Mouse (Mus musculus) limb, embryonic 13.5 days (tissue): ENCODE results near the gene Ing4. TPM values are rescaled to one million over a fixed set of nuclear protein-coding genes. Genes with fewer than 3 reads are reported as not detected.

ENCODE experiments used
- ATAC-seq: fragments of 200-750 bp; cut with Nextera tagmentation; 2 replicates; pipeline ENCODE4 v1.8.0; 2017; ENCODE audit warnings: low read depth, moderate number of reproducible peaks, moderate TSS enrichment; ENCODE audit not compliant: low FRiP score
- H3K27ac ChIP-seq: fragments of 300-500 bp; sonication (generic); 2 replicates; pipeline ENCODE4 v1.5.1; 2015; ENCODE audit warnings: inconsistent platforms, mild to moderate bottlenecking, moderate library complexity
- H3K27me3 ChIP-seq: fragments of 300-500 bp; sonication (generic); 2 replicates; pipeline ENCODE4 v1.6.1; 2015; ENCODE audit warnings: mild to moderate bottlenecking, inconsistent platforms
- H3K36me3 ChIP-seq: fragments of 300-500 bp; sonication (generic); 2 replicates; pipeline ENCODE4 v1.6.1; 2015; ENCODE audit warnings: inconsistent platforms, mild to moderate bottlenecking, moderate library complexity
- H3K4me1 ChIP-seq: fragments of 300-500 bp; sonication (generic); 2 replicates; pipeline ENCODE4 v1.6.1; 2015; ENCODE audit warnings: inconsistent platforms
- H3K4me2 ChIP-seq: fragments of 300-500 bp; sonication (generic); replicated peaks from 2 replicates; pipeline ENCODE4 v1.6.1; 2015; ENCODE audit warnings: inconsistent platforms, mild to moderate bottlenecking, moderate library complexity
- H3K4me3 ChIP-seq: fragments of 300-500 bp; sonication (generic); 2 replicates; pipeline ENCODE4 v1.5.1; 2015; ENCODE audit warnings: moderate library complexity, mild to moderate bottlenecking, inconsistent platforms
- H3K9ac ChIP-seq: fragments of 300-500 bp; sonication (generic); 2 replicates; pipeline ENCODE4 v1.6.1; 2015; ENCODE audit warnings: mild to moderate bottlenecking, inconsistent platforms
- H3K9me3 ChIP-seq: fragments of 300-500 bp; sonication (generic); 2 replicates; pipeline ENCODE4 v1.6.1; 2016; ENCODE audit warnings: inconsistent platforms
- WGBS: fragments of 180-500 bp; shearing (Covaris S2); methylation state at CpG from one replicate; pipeline ENCODE4 v1.1.7; 2015; 5-methylcytosine and 5-hydroxymethylcytosine counted together
- polyA plus RNA-seq: library from polyadenylated mRNA; unstranded; fragments of >200 nt; fragmentation: Nextera tagmentation; extraction: Ambion mirVana; gene quantifications from 2 replicates; pipeline ENCODE4 v1.2.1, GENCODE M21; 2015

Gene Ing4
- polyA plus RNA-seq, 1 experiment from 2014 or later, result 183 TPM

DNA sequence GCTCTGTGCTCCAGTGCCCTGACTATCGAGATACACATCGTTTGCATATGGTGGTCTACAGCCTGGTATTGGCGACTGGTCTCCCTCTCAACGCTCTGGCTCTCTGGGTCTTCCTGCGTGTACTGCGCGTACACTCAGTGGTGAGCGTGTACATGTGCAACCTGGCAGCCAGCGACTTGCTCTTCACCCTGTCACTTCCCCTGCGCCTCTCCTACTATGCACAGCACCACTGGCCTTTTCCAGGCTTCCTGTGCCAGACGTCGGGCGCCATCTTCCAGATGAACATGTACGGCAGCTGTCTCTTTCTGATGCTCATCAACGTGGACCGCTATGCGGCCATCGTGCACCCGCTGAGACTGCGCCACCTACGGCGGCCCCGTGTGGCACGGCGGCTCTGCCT lies 41.8 kb downstream of the Ing4 start:
- peak overlapping the region; percentile 49 for H3K4me3 ChIP-seq
- peak overlapping the region; percentile 78 for H3K27ac ChIP-seq
- H3K9ac ChIP-seq, result peak overlapping the region; percentile 80
- no peaks in the 10 kb centered on the region for H3K36me3 ChIP-seq
- no peak; the same call in 1 of the 2 replicates for ATAC-seq
- 24% methylated on average over 25 of the region's 25 CpGs for WGBS
- H3K27me3 ChIP-seq, result no peaks in the 10 kb centered on the region
- H3K4me1 ChIP-seq, result peaks cover 5% of the 10 kb centered on the region; the same call in 1 of the 2 replicates
- H3K4me2 ChIP-seq, result peak overlapping the region; percentile 80
- no peaks in the 10 kb centered on the region for H3K9me3 ChIP-seq

- WGBS, result 22% methylated on average over 45 of the region's 45 CpGs
- Histone ChIP-seq H3K4me3 (peak overlapping the region; percentile 49), H3K4me2 (peak overlapping the region; percentile 80), H3K27ac (peak overlapping the region; percentile 78), H3K36me3 (no peaks in the 10 kb centered on the region), H3K27me3 (no peaks in the 10 kb centered on the region), H3K4me1 (peaks cover 5% of the 10 kb centered on the region; the same call in 1 of the 2 replicates), H3K9ac (peak overlapping the region; percentile 80), H3K9me3 (no peaks in the 10 kb centered on the region)
- ATAC-seq, result peak; percentile 88
These were observed 42.4 kb downstream of the Ing4 start for GRCm38 (mm10) chr6:125081797-125082560.

GRCm38 (mm10) chr6:125082801-125083386 lies 43.3 kb downstream of the Ing4 start:
- H3K9ac ChIP-seq, result no peak overlapping the region
- WGBS, result 88% methylated on average over 7 of the region's 7 CpGs
- H3K4me2 ChIP-seq, result no peak overlapping the region
- H3K4me3 ChIP-seq, result no peak overlapping the region
- peaks cover 5% of the 10 kb centered on the region; the same call in 1 of the 2 replicates for H3K4me1 ChIP-seq
- no peaks in the 10 kb centered on the region for H3K9me3 ChIP-seq
- H3K27me3 ChIP-seq, result no peaks in the 10 kb centered on the region
- ATAC-seq, result no peak
- H3K27ac ChIP-seq, result no peak overlapping the region
- H3K36me3 ChIP-seq, result no peaks in the 10 kb centered on the region

DNA sequence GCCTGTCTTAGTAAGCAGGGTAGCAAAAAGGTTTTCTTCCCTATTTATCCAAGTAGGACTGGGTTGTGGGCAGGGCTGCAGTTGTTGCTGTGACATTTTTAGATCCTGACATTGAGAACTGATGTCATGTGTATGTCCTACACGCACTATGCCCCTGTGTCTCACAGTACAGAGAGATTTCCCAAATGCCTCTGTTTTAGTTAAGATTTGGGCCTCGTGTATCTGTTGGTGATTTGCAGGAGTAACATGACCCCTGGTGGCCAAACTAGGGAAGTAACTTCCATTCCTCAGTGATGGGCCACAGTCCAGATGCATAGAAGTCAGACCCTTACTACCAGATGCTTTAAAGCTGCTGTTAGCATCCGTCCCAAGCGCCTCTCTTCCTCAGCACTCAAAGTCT lies 44.9 kb downstream of the Ing4 start:
- H3K36me3 ChIP-seq, result no peaks in the 10 kb centered on the region
- 6% methylated on average over 4 of the region's 4 CpGs for WGBS
- no peaks in the 10 kb centered on the region for H3K9me3 ChIP-seq
- H3K4me2 ChIP-seq, result no peak overlapping the region
- peak; percentile 18; the same call in 1 of the 2 replicates for ATAC-seq
- H3K9ac ChIP-seq, result no peak overlapping the region; the same call in 1 of the 2 replicates
- H3K4me1 ChIP-seq, result peaks cover 17% of the 10 kb centered on the region
- no peaks in the 10 kb centered on the region for H3K27me3 ChIP-seq
- H3K4me3 ChIP-seq, result no peak overlapping the region
- peak overlapping the region; percentile 22; the same call in 1 of the 2 replicates for H3K27ac ChIP-seq

GRCm38 (mm10) chr6:125087937-125088336 lies 48.4 kb downstream of the Ing4 start:
- H3K9me3 ChIP-seq, result no peaks in the 10 kb centered on the region
- H3K27ac ChIP-seq, result peak overlapping the region; percentile 97
- 85% methylated on average over 3 of the region's 3 CpGs for WGBS
- no peaks in the 10 kb centered on the region for H3K27me3 ChIP-seq
- H3K4me1 ChIP-seq, result peaks cover 27% of the 10 kb centered on the region
- H3K4me3 ChIP-seq, result no peak overlapping the region
- no peaks in the 10 kb centered on the region for H3K36me3 ChIP-seq
- H3K9ac ChIP-seq, result no peak overlapping the region
- no peak overlapping the region for H3K4me2 ChIP-seq
- no peak for ATAC-seq

DNA sequence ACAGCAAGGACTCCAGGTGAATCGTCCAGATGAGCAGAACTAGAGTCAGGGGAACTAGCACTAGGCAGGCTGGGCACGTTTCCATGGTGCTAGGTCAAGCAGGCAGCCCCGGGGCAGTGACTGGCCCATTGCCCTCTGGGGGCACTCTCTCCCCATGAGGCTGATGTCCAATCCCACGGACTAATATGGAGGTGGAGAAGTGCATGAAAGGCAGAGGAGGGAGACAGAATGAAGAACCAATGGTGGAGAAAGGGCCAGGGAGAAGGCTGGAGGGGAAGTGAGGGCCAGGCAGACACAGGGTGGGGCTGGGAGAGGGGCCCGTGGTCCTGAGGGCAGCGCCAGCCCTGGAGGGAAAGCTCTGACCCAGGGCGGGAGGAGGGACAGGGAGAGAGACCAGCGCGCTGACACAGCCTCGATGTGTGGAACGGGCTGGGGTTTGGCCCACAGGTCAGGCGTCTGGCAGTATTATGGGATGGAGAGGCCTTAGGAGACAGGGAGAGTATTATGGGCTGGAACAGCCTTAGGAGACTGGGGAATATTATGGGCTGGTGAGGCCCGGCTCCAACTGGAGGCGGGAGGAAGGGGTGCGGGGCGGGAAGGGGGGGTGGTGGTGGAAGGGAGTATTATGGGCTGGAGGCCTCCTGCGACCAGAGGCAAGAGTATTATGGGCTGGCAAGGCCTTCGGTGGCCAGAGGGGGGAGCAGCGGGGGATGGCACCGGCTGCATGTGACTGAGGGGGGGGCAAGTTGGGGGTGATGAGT lies 49.2 kb downstream of the Ing4 start:
- Histone ChIP-seq H3K27me3 (no peaks in the 10 kb centered on the region), H3K4me2 (peak overlapping the region; percentile 62), H3K9ac (peak overlapping the region; percentile 59), H3K4me1 (peaks cover 27% of the 10 kb centered on the region), H3K4me3 (no peak overlapping the region), H3K27ac (peak overlapping the region; percentile 97), H3K36me3 (no peaks in the 10 kb centered on the region), H3K9me3 (no peaks in the 10 kb centered on the region)
- ATAC-seq, result peak; percentile 84
- WGBS, result 2% methylated on average over 20 of the region's 20 CpGs

DNA sequence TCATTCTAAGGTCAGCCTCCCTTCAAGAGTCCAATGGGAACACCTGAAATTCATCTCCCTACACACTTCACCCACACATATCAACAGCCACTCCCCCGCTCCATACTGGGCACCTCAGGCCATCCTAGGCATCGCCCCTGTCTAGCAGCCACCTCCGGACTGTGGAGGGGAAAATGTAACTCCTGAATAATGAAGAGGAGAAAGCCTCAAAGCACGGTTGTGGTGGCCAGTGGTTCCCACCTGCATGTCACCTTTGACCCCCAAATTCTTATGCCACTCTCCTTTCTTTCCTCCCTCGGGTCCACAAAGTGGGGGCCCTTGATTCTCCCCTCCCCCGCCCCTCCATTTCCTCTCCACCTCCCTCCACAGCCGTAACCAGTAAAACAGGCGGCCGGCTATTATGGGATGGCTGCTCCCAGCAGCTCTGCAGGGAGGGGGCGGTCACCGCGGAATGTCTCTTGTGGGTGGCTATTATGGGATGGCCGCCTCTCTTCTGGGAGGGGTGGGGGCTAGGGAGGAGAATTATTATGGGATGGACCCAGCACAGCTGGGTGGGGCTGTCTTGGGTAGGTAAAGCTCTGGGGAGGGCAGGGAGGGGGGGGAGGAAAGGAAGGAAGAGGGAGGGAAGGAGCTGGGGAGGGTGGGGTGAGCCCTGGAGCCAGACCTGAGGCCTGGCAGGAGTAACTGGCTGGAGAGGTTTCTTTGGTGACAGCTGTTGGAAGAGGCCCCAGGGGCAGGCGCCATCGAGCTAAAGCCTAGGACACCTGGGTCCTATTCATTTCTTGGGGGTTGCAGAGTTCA lies 50.2 kb downstream of the Ing4 start:
- Histone ChIP-seq H3K4me2 (peak overlapping the region; percentile 62), H3K4me3 (peak overlapping the region; percentile 27), H3K36me3 (no peaks in the 10 kb centered on the region), H3K4me1 (peaks cover 27% of the 10 kb centered on the region), H3K9ac (peak overlapping the region; percentile 59), H3K9me3 (no peaks in the 10 kb centered on the region), H3K27me3 (no peaks in the 10 kb centered on the region), H3K27ac (peak overlapping the region; percentile 97)
- ATAC-seq, result peak; percentile 70
- WGBS, result 2% methylated on average over 15 of the region's 15 CpGs

DNA sequence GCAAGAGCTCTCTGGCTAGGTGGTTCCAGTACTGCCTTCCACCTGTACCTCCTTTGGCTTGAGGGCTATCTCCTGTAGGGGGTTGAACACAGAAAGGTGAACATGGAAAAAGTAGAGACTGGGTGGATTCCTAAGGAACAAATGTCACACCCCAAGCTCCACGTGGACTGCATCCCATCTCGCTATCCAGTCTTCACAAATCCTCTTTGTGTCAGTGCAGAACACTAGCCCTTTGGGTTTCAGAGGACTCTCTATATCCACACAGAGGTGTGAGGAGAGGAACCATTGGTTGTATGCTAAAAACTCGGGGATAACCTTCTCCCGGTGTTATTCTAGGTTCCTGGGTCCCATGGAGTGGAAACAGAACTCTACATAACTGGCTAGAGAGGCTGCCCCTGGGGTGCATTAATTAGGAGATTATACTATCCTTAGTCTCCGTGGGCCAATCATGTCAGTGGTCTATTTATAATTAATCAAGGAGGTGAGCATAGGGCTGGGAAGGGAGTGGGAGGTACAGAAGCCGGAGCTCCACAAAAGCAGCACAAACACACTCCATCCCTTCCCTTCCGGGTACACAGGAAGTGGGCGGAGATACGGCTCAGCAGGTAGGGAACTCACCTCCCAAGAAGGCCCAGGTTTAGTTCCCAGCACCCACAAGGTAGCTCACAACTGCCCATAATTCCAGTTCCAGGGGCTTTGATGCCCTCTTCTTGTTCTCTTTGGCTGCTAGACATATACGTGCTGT lies 51.0 kb downstream of the Ing4 start:
- 59% methylated on average over 10 of the region's 10 CpGs for WGBS
- Histone ChIP-seq H3K36me3 (no peaks in the 10 kb centered on the region), H3K9me3 (no peaks in the 10 kb centered on the region), H3K27ac (peak overlapping the region; percentile 97), H3K4me1 (peaks cover 28% of the 10 kb centered on the region), H3K27me3 (no peaks in the 10 kb centered on the region), H3K4me2 (peak overlapping the region; percentile 62), H3K9ac (no peak overlapping the region), H3K4me3 (peak overlapping the region; percentile 27; the same call in 1 of the 2 replicates)
- ATAC-seq, result no peak

- Histone ChIP-seq H3K4me1 (peaks cover 33% of the 10 kb centered on the region), H3K4me3 (no peak overlapping the region), H3K27ac (no peak overlapping the region), H3K4me2 (no peak overlapping the region), H3K9ac (no peak overlapping the region), H3K27me3 (no peaks in the 10 kb centered on the region), H3K36me3 (no peaks in the 10 kb centered on the region), H3K9me3 (no peaks in the 10 kb centered on the region)
- no peak for ATAC-seq
- WGBS, result 86% methylated on average over 5 of the region's 5 CpGs
These were observed 52.8 kb downstream of the Ing4 start for GRCm38 (mm10) chr6:125092372-125092771.

- Histone ChIP-seq H3K9me3 (no peaks in the 10 kb centered on the region), H3K9ac (no peak overlapping the region), H3K36me3 (peaks cover 20% of the 10 kb centered on the region), H3K27me3 (no peaks in the 10 kb centered on the region), H3K4me1 (peaks cover 41% of the 10 kb centered on the region), H3K27ac (peak overlapping the region; percentile 72; the same call in 1 of the 2 replicates), H3K4me2 (no peak overlapping the region), H3K4me3 (no peak overlapping the region)
- ATAC-seq, result no peak
- 47% methylated on average over 3 of the region's 3 CpGs for WGBS
These were observed 55.3 kb downstream of the Ing4 start for GRCm38 (mm10) chr6:125094843-125095242.
